Mouse (Mus musculus) G1E (cell line): Measurements from ENCODE around the gene Scaf4.

Source experiments
- CTCF ChIP-seq: IDR thresholded peaks from 2 replicates; pipeline ENCODE4 v1.5.1; 2012; ENCODE audit warnings: low read depth, low read length, inconsistent platforms, mixed read lengths
- GATA1 ChIP-seq: IDR thresholded peaks from 2 replicates; pipeline ENCODE4 v1.6.1; 2012; ENCODE audit warnings: borderline replicate concordance, low read length, inconsistent platforms, mixed read lengths
- GATA2 ChIP-seq: IDR thresholded peaks from 2 replicates; pipeline ENCODE4 v1.6.1; 2012; ENCODE audit warnings: low read depth, low read length, inconsistent platforms, borderline replicate concordance
- TAL1 ChIP-seq: conservative IDR thresholded peaks from 2 replicates; pipeline ENCODE4 v1.6.1; 2012; ENCODE audit warnings: low read depth, low read length, inconsistent platforms, mixed read lengths

- TF ChIP-seq GATA1: no peak
- no peak for TF ChIP-seq CTCF
- no peak for TF ChIP-seq TAL1
- no peak for TF ChIP-seq GATA2
Measured at GRCm38 (mm10) chr16:90220892-90221431, 63.3 kb downstream of the Scaf4 start.
